Mouse (Mus musculus) retina, postnatal 1 day (tissue): ENCODE measurements around the gene Aspn.

Experiments
- DNase-seq: peaks from one replicate; pipeline ENCODE4 v3.0.0-alpha.2; 2012

Aspn gene

DNA sequence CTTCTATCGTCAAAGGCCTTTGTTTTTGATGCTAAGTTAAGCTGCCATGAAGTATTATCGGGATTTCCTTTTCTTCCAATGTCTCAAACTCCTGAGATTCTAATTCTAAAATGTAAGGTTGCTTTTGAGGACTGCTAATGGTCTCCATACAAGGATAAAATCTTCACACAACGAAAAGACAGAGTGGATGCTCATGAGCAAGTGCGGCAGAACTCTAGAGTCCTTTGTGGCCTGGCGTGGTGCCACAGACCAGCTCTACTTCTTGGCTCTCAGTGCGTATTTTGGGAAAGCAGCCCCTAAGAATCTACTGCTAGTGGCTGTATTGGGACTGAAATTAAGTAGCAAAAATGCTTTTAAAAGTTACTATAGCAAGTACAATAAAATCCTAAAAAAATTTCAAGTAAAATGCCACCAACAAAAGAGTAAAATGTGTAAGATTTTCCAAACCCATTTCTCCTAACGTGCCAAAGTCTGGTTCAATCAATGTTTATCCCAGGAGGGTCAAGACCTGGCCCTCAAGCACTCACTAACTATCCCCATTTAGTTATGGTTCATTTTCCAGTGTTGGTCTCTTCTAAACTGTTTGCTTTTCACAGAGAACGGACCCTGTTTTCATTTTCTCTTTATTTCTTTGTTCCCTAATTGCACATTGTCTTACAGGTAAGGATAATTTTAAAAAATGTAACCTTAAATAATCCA, 40.2 kb downstream of the Aspn start:
- DNase-seq = no peak

DNA sequence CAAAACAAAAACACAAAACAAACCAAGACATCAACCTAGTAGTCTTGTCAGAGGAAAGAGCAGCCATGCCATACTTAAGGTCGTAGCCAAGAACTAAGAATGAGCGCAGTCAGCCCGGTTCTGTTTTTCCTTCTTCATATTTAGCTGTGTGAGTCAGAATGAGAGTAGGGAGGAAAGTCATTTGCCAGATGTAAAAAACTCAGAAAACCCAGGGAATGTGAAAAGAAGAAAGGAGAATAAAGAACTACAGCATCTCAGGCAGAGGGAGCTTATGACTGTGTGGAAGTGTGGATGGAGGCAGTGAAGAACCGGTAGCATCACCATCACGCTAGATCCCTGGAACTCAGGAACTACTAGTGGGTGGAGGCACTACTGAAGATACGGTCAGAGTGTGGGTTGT, 41.8 kb downstream of the Aspn start:
- DNase-seq = no peak

DNA sequence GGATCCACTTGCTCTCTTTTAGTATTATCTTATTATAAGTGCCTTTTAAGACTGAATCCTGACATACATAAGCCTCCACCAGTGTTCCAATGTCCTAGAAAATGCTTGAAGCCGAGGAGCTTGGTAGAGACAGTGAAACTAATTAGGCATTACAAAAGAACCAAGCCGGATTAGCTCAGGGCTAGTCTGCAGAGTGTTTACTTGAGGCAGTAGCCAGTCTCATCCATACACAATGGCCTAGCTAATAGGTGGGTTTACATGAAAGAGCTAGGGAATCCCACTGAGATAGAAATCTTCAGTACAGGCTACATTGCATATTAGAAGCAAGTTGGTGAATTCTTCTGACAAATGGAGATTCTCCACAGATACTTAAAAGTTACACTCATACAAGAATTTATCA, 58.3 kb downstream of the Aspn start:
- DNase-seq = peak; percentile 46

GRCm38 (mm10) chr13:49603603-49604002, 59.4 kb downstream of the Aspn start:
- no peak for DNase-seq

DNA sequence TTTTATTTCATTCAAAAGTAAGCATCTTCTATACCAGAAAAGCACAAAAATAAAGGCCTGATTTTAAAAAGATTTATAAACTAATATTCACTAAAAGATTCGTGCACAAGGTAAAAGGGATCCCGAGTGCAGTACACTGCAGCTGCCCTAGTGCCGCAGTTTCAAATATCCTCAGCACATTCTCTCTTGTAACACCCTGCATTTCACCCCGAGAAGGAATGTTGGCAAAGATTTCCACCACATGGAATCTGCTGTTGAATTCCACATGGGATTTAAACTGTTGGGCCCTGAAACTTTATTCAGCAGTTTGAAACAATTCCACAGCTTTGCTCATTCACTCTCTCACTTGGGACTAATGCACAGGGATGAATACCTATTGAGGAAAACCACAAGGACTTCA, 63.5 kb downstream of the Aspn start, which contains the start of gene Ogn:
Gene Ogn, plus strand, starts transcription at position 333 of the 400 bp plus-strand sequence.
- no peak for DNase-seq

DNA sequence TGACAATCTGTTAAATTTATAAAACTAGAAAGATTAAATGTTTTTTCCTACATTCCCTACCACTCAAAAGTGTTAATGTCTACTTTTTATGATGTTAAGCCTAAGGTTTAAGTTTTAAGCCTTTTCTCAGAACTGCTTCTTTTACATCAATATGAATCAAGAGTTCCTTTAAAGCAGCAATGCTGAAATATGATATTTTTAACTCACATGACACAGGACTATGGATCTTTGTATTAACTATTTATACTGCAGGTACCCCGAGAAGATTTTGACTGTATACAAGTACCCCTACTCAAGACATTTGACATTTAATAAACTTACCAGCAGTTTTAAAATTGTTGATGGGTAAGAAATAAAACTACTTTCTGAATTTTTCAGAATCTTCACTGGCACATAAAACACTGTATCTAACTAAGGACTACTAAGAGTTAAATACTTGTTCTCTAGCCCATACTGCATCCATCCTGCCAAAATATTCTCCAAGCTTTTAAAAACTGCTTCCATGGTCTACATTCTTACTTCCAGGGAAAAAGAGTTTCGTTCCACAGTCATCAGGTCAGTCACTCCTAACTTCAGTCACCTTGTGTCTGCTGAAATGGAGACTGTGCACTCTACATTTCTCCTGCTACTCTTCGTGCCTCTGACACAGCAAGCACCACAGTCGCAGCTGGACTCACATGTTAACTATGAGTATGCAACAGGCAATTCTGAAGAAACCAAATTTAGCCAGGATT, 64.5 kb downstream of the Aspn start:
- no peak for DNase-seq

DNA sequence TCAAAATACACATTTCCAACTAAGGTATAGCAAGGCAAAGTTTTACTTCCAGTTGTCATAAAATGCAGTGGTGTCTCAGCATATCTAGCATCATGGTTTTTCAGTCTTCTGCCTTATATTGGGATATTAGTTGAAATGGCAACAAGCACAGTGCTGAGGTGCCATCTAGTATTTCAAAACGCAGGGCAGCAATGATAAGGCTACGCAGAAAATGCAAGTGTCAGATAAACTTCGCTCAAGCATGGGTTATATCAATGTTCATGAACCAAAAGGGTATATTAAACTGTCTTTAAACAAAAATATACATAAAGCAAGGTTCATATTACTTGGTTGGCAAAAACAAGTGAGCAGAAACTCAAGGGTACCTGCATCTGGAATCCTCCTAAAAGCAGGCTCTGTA, 72.8 kb downstream of the Aspn start:
- no peak for DNase-seq
